Mouse (Mus musculus): Measurements from ENCODE around the gene Pam16. TPM values are rescaled to one million over a fixed set of nuclear protein-coding genes. Genes with fewer than 3 reads are reported as not detected.

Gene Pam16
- polyA plus RNA-seq, 1 experiment, result 121 TPM

DNA sequence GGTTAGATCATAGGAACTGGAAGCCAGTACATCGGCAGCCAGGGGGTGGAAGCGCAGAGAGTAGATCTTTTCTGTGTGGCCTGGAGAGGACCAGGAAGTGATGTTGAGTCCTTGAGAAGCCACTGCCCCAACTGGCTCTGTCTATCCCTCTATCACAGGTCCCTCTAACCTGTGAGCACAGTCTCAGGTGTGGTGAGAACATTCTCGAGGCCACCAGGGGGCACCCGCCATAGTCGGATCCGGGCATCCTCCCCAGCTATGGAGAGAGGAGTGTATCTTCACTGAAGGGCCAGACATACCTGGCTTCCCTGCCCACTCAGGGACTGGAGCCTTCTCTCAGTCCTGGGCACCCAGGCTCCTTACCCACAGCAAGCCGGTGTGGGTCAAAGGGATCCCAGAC lies 7.3 kb upstream of the Pam16 start:
- peak; percentile 18 for DNase-seq (ENCODE audit: low read depth)
- TF ChIP-seq POLR2A (IDR thresholded peaks at IDR 0.05; ENCODE audit: borderline replicate concordance, extremely low read depth, insufficient read depth, insufficient read length, poor library complexity, severe bottlenecking), result no peak
- TF ChIP-seq CTCF (IDR thresholded peaks at IDR 0.05; ENCODE audit: borderline replicate concordance, extremely low read depth, insufficient read depth, insufficient read length), result peak; percentile 60; the same call in 1 of the 2 replicates

DNA sequence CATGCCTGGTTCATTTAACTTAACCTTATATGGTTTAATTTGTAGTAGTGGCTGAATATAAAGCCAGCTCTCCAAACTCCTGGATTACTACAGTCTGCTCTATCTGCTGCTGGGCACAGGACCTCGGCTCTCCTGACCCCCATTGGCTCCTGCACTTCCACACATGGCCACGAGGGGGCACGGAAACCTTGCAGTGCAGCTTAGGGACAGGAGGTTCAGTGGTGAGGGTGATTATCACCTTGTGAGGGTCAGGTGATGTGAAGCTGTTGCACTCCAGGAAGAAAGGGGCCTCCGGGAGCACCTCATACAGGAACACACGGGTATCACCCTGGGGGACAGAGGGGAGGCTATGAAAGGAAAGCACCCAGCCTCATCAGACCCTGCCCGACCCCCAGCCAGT lies 5.2 kb upstream of the Pam16 start:
- peak; percentile 59 for DNase-seq (ENCODE audit: low read depth)
- TF ChIP-seq POLR2A (IDR thresholded peaks at IDR 0.05; ENCODE audit: borderline replicate concordance, extremely low read depth, insufficient read depth, insufficient read length, poor library complexity, severe bottlenecking) (no peak), CTCF (IDR thresholded peaks at IDR 0.05; ENCODE audit: borderline replicate concordance, extremely low read depth, insufficient read depth, insufficient read length) (peak; percentile 97)

- no peak for TF ChIP-seq CTCF (IDR thresholded peaks at IDR 0.05; ENCODE audit: borderline replicate concordance, extremely low read depth, insufficient read depth, insufficient read length)
- TF ChIP-seq POLR2A (IDR thresholded peaks at IDR 0.05; ENCODE audit: borderline replicate concordance, extremely low read depth, insufficient read depth, insufficient read length, poor library complexity, severe bottlenecking), result no peak
- DNase-seq (ENCODE audit: low read depth), result no peak
Observed at GRCm38 (mm10) chr16:4628898-4629419, 4.2 kb upstream of the Pam16 start.

DNA sequence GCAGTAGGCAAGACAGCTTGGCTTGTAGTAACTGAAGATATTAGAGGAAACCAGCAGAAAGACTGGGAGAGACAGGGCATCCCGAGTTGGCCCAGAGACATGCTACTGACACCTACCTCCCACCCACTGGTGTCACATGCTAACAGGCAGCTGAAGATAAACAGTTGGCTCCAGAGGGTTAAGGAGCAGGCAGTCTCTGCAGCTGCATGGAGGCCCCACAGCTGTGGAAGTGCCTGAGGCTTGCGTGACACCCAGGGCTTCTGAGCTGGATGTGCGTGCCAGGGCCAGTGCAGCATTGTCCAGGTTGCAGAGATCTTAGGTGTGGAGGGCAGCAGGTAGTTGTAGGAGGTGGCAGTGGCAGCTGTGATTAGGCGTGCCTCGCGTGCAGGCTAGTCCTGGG lies 2.3 kb upstream of the Pam16 start:
- TF ChIP-seq POLR2A (IDR thresholded peaks at IDR 0.05; ENCODE audit: borderline replicate concordance, extremely low read depth, insufficient read depth, insufficient read length, poor library complexity, severe bottlenecking) (no peak), CTCF (IDR thresholded peaks at IDR 0.05; ENCODE audit: borderline replicate concordance, extremely low read depth, insufficient read depth, insufficient read length) (no peak)
- no peak for DNase-seq (ENCODE audit: low read depth)

DNA sequence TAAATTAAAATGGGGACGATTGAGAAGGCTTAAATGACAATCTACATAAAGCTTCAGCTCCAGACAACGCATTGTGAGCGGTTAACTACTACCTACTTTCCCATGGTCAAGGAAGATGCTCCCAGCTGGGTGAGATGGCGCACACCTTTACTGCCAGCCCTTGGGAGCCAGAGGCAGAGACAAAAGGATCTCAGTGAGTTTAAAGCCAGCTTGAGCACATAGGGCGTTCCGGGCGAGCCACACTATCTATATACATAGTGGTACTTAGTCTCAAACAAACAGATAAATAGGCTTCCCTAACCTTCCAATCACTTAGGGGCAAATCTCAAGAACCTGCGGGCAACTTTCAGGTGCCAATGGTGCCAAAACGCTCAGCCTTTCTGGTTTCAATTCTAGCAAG lies 714 bp downstream of the Pam16 start:
- no peak for TF ChIP-seq POLR2A (IDR thresholded peaks at IDR 0.05; ENCODE audit: borderline replicate concordance, extremely low read depth, insufficient read depth, insufficient read length, poor library complexity, severe bottlenecking)
- no peak for DNase-seq (ENCODE audit: low read depth)

- DNase-seq (ENCODE audit: low read depth), result no peak
- TF ChIP-seq CTCF (IDR thresholded peaks at IDR 0.05; ENCODE audit: borderline replicate concordance, extremely low read depth, insufficient read depth, insufficient read length) (no peak), POLR2A (IDR thresholded peaks at IDR 0.05; ENCODE audit: borderline replicate concordance, extremely low read depth, insufficient read depth, insufficient read length, poor library complexity, severe bottlenecking) (no peak)
Observed at GRCm38 (mm10) chr16:4616829-4617228, 8.0 kb downstream of the Pam16 start.

GRCm38 (mm10) chr16:4615297-4615696 lies 9.5 kb downstream of the Pam16 start:
- no peak for DNase-seq (ENCODE audit: low read depth)
- no peak for TF ChIP-seq CTCF (IDR thresholded peaks at IDR 0.05; ENCODE audit: borderline replicate concordance, extremely low read depth, insufficient read depth, insufficient read length)
- TF ChIP-seq POLR2A (IDR thresholded peaks at IDR 0.05; ENCODE audit: borderline replicate concordance, extremely low read depth, insufficient read depth, insufficient read length, poor library complexity, severe bottlenecking), result no peak

- TF ChIP-seq CTCF (IDR thresholded peaks at IDR 0.05; ENCODE audit: borderline replicate concordance, extremely low read depth, insufficient read depth, insufficient read length) (no peak), POLR2A (IDR thresholded peaks at IDR 0.05; ENCODE audit: borderline replicate concordance, extremely low read depth, insufficient read depth, insufficient read length, poor library complexity, severe bottlenecking) (no peak)
- no peak for DNase-seq (ENCODE audit: low read depth)
Observed at GRCm38 (mm10) chr16:4614639-4615038, 10.1 kb downstream of the Pam16 start.

- no peak for TF ChIP-seq CTCF (IDR thresholded peaks at IDR 0.05; ENCODE audit: borderline replicate concordance, extremely low read depth, insufficient read depth, insufficient read length)
- TF ChIP-seq POLR2A (IDR thresholded peaks at IDR 0.05; ENCODE audit: borderline replicate concordance, extremely low read depth, insufficient read depth, insufficient read length, poor library complexity, severe bottlenecking), result no peak
- DNase-seq (ENCODE audit: low read depth), result no peak
Observed at GRCm38 (mm10) chr16:4613736-4614135, 11.1 kb downstream of the Pam16 start.

DNA sequence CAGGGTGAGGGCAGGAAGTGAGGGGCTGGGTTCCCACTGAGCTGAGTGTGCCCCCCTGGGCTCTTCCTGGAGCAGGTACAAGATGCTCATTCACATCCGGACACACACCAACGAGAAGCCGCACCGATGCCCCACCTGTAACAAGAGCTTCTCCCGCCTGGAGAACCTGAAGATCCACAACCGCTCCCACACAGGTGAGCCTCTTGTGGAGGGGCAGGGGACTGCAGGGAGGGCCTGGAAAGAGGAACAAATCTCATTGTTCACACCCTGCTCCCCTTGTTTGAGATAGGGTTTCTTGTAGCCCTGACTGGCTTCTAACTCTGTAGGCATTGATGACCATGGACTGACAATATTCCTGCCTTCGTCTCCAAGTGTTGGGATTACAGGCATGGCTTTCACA lies 13.1 kb downstream of the Pam16 start:
- TF ChIP-seq POLR2A (IDR thresholded peaks at IDR 0.05; ENCODE audit: borderline replicate concordance, extremely low read depth, insufficient read depth, insufficient read length, poor library complexity, severe bottlenecking) (no peak), CTCF (IDR thresholded peaks at IDR 0.05; ENCODE audit: borderline replicate concordance, extremely low read depth, insufficient read depth, insufficient read length) (peak; percentile 28; the same call in 1 of the 2 replicates)
- DNase-seq (ENCODE audit: low read depth), result no peak

GRCm38 (mm10) chr16:4611193-4611592 lies 13.6 kb downstream of the Pam16 start:
- DNase-seq (ENCODE audit: low read depth), result no peak
- TF ChIP-seq POLR2A (IDR thresholded peaks at IDR 0.05; ENCODE audit: borderline replicate concordance, extremely low read depth, insufficient read depth, insufficient read length, poor library complexity, severe bottlenecking) (no peak), CTCF (IDR thresholded peaks at IDR 0.05; ENCODE audit: borderline replicate concordance, extremely low read depth, insufficient read depth, insufficient read length) (no peak)

DNA sequence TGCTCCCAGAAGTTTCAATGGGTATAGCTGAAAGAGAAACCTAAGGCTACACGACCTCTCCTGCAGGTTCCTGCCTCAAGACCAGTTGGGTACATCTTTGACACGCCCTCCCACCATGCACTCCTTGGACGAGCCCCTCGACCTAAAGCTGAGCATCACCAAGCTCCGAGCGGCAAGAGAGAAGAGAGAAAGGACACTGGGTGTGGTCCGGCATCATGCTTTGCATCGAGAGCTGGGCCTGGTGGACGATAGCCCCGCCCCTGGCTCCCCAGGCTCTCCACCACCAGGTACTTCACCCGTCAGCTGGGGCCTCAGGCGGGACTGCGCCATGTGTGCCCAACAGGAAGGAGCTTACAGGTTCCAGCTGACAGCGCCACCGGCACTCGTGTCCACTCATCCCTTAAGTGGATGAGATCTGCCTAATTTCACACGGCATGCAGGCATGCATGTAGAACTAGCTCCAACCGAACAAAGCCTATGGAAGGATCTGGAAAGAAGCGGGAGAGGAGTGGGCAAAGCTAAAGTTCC lies 16.2 kb downstream of the Pam16 start:
- TF ChIP-seq POLR2A (IDR thresholded peaks at IDR 0.05; ENCODE audit: borderline replicate concordance, extremely low read depth, insufficient read depth, insufficient read length, poor library complexity, severe bottlenecking) (no peak), CTCF (IDR thresholded peaks at IDR 0.05; ENCODE audit: borderline replicate concordance, extremely low read depth, insufficient read depth, insufficient read length) (no peak)
- DNase-seq (ENCODE audit: low read depth), result no peak
